Mouse (Mus musculus): Measurements from ENCODE around the gene Ctsll3. TPM values are rescaled to one million over a fixed set of nuclear protein-coding genes. Genes with fewer than 3 reads are reported as not detected.

Ctsll3 gene
- polyA plus RNA-seq, 1 experiment from 2014 or later = not detected

- Histone ChIP-seq H3K4me3 (ENCODE audit: inconsistent target) (no peak overlapping the region), H3K79me2 (ENCODE audit: inconsistent target) (no peaks in the 10 kb centered on the region), H3K36me3 (ENCODE audit: inconsistent target) (peaks cover 8% of the 10 kb centered on the region; the same call in 1 of the 2 replicates), H3K27ac (no peak overlapping the region)
- WGBS (ENCODE audit: missing documents) = 94% methylated on average over 17 of the region's 17 CpGs
Observed at GRCm38 (mm10) chr13:60761161-60761560, 41.5 kb downstream of the Ctsll3 start.

GRCm38 (mm10) chr13:60760392-60760791 is 42.3 kb downstream of the Ctsll3 start:
- Histone ChIP-seq H3K4me3 (ENCODE audit: inconsistent target) (no peak overlapping the region), H3K79me2 (ENCODE audit: inconsistent target) (no peaks in the 10 kb centered on the region), H3K27ac (no peak overlapping the region), H3K36me3 (ENCODE audit: inconsistent target) (peaks cover 8% of the 10 kb centered on the region; the same call in 1 of the 2 replicates)
- 91% methylated on average over 12 of the region's 12 CpGs for WGBS (ENCODE audit: missing documents)

- Histone ChIP-seq H3K27ac (no peak overlapping the region), H3K79me2 (ENCODE audit: inconsistent target) (no peaks in the 10 kb centered on the region), H3K4me3 (ENCODE audit: inconsistent target) (no peak overlapping the region), H3K36me3 (ENCODE audit: inconsistent target) (peaks cover 12% of the 10 kb centered on the region; the same call in 1 of the 2 replicates)
- WGBS (ENCODE audit: missing documents) = 50% methylated on average over 6 of the region's 6 CpGs
Observed at GRCm38 (mm10) chr13:60759136-60759535, 43.5 kb downstream of the Ctsll3 start.

- Histone ChIP-seq H3K4me3 (ENCODE audit: inconsistent target) (no peak overlapping the region), H3K27ac (no peak overlapping the region), H3K36me3 (ENCODE audit: inconsistent target) (peaks cover 29% of the 10 kb centered on the region), H3K79me2 (ENCODE audit: inconsistent target) (no peaks in the 10 kb centered on the region)
- WGBS (ENCODE audit: missing documents) = 90% methylated on average over 13 of the region's 13 CpGs
Observed at GRCm38 (mm10) chr13:60757292-60757691, 45.4 kb downstream of the Ctsll3 start.

GRCm38 (mm10) chr13:60755251-60755650 is 47.4 kb downstream of the Ctsll3 start:
- no peaks in the 10 kb centered on the region for H3K79me2 ChIP-seq (ENCODE audit: inconsistent target)
- no peak overlapping the region for H3K27ac ChIP-seq
- WGBS (ENCODE audit: missing documents) = 89% methylated on average over 2 of the region's 2 CpGs
- H3K4me3 ChIP-seq (ENCODE audit: inconsistent target) = no peak overlapping the region
- H3K36me3 ChIP-seq (ENCODE audit: inconsistent target) = peaks cover 34% of the 10 kb centered on the region

- peaks cover 41% of the 10 kb centered on the region for H3K36me3 ChIP-seq (ENCODE audit: inconsistent target)
- no peak overlapping the region for H3K27ac ChIP-seq
- WGBS (ENCODE audit: missing documents) = 99% methylated on average over 5 of the region's 6 CpGs
- no peaks in the 10 kb centered on the region for H3K79me2 ChIP-seq (ENCODE audit: inconsistent target)
- H3K4me3 ChIP-seq (ENCODE audit: inconsistent target) = no peak overlapping the region
Observed at GRCm38 (mm10) chr13:60753216-60753615, 49.4 kb downstream of the Ctsll3 start.

- no peak overlapping the region for H3K27ac ChIP-seq
- peaks cover 41% of the 10 kb centered on the region for H3K36me3 ChIP-seq (ENCODE audit: inconsistent target)
- WGBS (ENCODE audit: missing documents) = 98% methylated on average over 7 of the region's 7 CpGs
- no peak overlapping the region for H3K4me3 ChIP-seq (ENCODE audit: inconsistent target)
- H3K79me2 ChIP-seq (ENCODE audit: inconsistent target) = no peaks in the 10 kb centered on the region
Observed at GRCm38 (mm10) chr13:60750930-60751329, 51.7 kb downstream of the Ctsll3 start.

GRCm38 (mm10) chr13:60748556-60748955 is 54.1 kb downstream of the Ctsll3 start:
- H3K79me2 ChIP-seq (ENCODE audit: inconsistent target) = no peaks in the 10 kb centered on the region
- peaks cover 35% of the 10 kb centered on the region for H3K36me3 ChIP-seq (ENCODE audit: inconsistent target)
- H3K4me3 ChIP-seq (ENCODE audit: inconsistent target) = no peak overlapping the region
- no peak overlapping the region for H3K27ac ChIP-seq
- 91% methylated on average over 2 of the region's 2 CpGs for WGBS (ENCODE audit: missing documents)

Other genes starting within 250 kb of the Ctsll3 start
- gene Dapk1, start 200.9 kb downstream of the Ctsll3 start, polyA plus RNA-seq (2018) = 7.9 to 20.0 TPM (median 10.2 TPM) in 3 replicates
- gene BC051665, start 16.5 kb downstream of the Ctsll3 start, polyA plus RNA-seq (2018) = not detected in 3 replicates
- gene 4930486L24Rik, start 61.6 kb upstream of the Ctsll3 start, polyA plus RNA-seq (2018) = 2.9 to 4.5 TPM in 2 of 3 replicates, not detected in the other
- gene Gm49392, start 94.0 kb upstream of the Ctsll3 start, polyA plus RNA-seq (2018) = 3.2 to 7.5 TPM in 2 of 3 replicates, not detected in the other
- gene Ctla2b, start 94.6 kb upstream of the Ctsll3 start, polyA plus RNA-seq (2018) = 54.9 to 450 TPM (median 95.7 TPM) in 3 replicates
- gene Tpbpb, start 102.0 kb upstream of the Ctsll3 start, polyA plus RNA-seq (2018) = not detected in 3 replicates
- gene Gm49393, start 132.7 kb upstream of the Ctsll3 start, polyA plus RNA-seq (2018) = 1.2 TPM in 2 of 3 replicates, not detected in the other
- 0.50 to 17.9 TPM (median 4.7 TPM) in 3 replicates for gene Gm49391, start 133.7 kb upstream of the Ctsll3 start, polyA plus RNA-seq (2018)
- 2.7 to 61.3 TPM (median 3.2 TPM) in 3 replicates for gene Ctla2a, start 133.8 kb upstream of the Ctsll3 start, polyA plus RNA-seq (2018)
- not detected in 3 replicates for gene Tpbpa, start 139.1 kb upstream of the Ctsll3 start, polyA plus RNA-seq (2018)
- not detected in 3 replicates for gene Ctsj, start 203.1 kb upstream of the Ctsll3 start, polyA plus RNA-seq (2018)
- gene Ctsq, start 237.8 kb upstream of the Ctsll3 start, polyA plus RNA-seq (2018) = not detected in 3 replicates

Data from macrophage (primary cell).